Mouse (Mus musculus) CH12.LX (cell line): ENCODE results near the gene Ctnnbip1.

ENCODE experiments used
- CTCF ChIP-seq, 2 experiments: IDR thresholded peaks in 1 of 2; conservative IDR thresholded peaks in 1 of 2; 2 replicates each; pipeline ENCODE4 v1.5.1; 2011 to 2012; ENCODE audit warnings: low read depth in 2 of 2, low read length in 2 of 2, improper control_type of control experiment in 1 of 2, inconsistent platforms in 1 of 2, mild to moderate bottlenecking in 1 of 2, moderate library complexity in 1 of 2
- ETS1 ChIP-seq: conservative IDR thresholded peaks from 2 replicates; pipeline ENCODE4 v1.6.1; 2012; ENCODE audit warnings: low read depth, mild to moderate bottlenecking, inconsistent platforms, low read length, improper control_type of control experiment, moderate library complexity

GRCm38 (mm10) chr4:149576061-149576460 is 58.0 kb downstream of the Ctnnbip1 start:
- no peak for TF ChIP-seq CTCF (conservative IDR thresholded peaks at IDR 0.05 in 1 of 2, IDR thresholded peaks at IDR 0.05 in 1 of 2; ENCODE audit: low read depth in 2 of 2, low read length in 2 of 2)
- no peak for TF ChIP-seq ETS1
